In the genomic region with DNA sequence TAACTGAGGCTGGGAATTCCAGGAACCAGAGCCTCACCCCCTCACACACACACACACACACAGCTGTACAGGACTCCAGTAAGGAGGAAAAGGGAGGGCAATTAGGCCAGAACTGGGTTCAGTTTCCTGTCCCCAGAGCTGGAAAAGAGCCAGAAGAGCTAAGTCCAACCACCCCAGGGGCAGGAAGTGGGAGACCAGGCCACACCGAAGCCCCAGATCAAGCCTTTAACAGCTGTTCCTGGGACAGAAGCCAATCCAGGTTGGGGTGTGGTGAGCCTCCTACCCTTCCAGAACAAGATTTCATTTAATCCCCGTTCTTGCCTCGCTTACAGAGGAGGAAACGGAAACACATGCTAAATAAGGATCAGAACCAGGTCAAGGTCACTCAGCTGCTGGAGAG, we compare ENCODE assay signal across 9 mouse cellular contexts. TPM values are rescaled to one million over a fixed set of nuclear protein-coding genes. Genes with fewer than 3 reads are reported as not detected.
DNase-seq lines count a peak whose midpoint lies in the region; ATAC-seq and TF ChIP-seq lines count a peak whose summit lies in the region.
"Had no signal": no experiment of that assay in that cellular context is flagged by ENCODE, and none has a peak within 500 bp of the region (broad histone marks: within the 10 kb centered on the region; RNA-seq: fewer than 3 reads in every experiment).

No protein-coding gene starts in this region.

- H3K36me3 ChIP-seq in kidney, embryonic 14.5 days (ENCODE audit: control insufficient read depth, insufficient read depth, low read length): no peaks in the 10 kb centered on the region
- H3K36me3 ChIP-seq in lung, embryonic 14.5 days (ENCODE audit: insufficient read depth): no peaks in the 10 kb centered on the region
- H3K36me3 ChIP-seq: embryonic facial prominence, embryonic 12.5 days had no signal

- H3K27ac ChIP-seq in kidney, embryonic 14.5 days (ENCODE audit: low read depth, low read length): no peak overlapping the region
- no peak overlapping the region for H3K27ac ChIP-seq in lung, embryonic 14.5 days (ENCODE audit: low read depth)
- H3K27ac ChIP-seq: embryonic facial prominence, embryonic 12.5 days had no signal

- H3K4me1 ChIP-seq in kidney, embryonic 14.5 days (ENCODE audit: control insufficient read depth, insufficient read depth, low read length): 0 out of 2 replicates have a peak, but pooled peaks cover 3% of the 10 kb centered on the region
- H3K4me1 ChIP-seq in lung, embryonic 14.5 days (ENCODE audit: insufficient read depth): no peaks in the 10 kb centered on the region

- H3K9ac ChIP-seq in kidney, embryonic 14.5 days (ENCODE audit: low read depth, low read length): no peak overlapping the region
- no peak overlapping the region for H3K9ac ChIP-seq in lung, embryonic 14.5 days
- H3K9ac ChIP-seq: embryonic facial prominence, embryonic 12.5 days had no signal

- no peaks in the 10 kb centered on the region for H3K27me3 ChIP-seq in kidney, embryonic 14.5 days (ENCODE audit: control insufficient read depth, insufficient read depth, low read length)
- no peaks in the 10 kb centered on the region for H3K27me3 ChIP-seq in lung, embryonic 14.5 days (ENCODE audit: insufficient read depth, low read length)
- H3K27me3 ChIP-seq: embryonic facial prominence, embryonic 12.5 days had no signal

- no peaks in the 10 kb centered on the region for H3K9me3 ChIP-seq in kidney, embryonic 14.5 days (ENCODE audit: control insufficient read depth, low read length)
- H3K9me3 ChIP-seq in lung, embryonic 14.5 days (ENCODE audit: low read depth, low read length): no peaks in the 10 kb centered on the region
- H3K9me3 ChIP-seq: embryonic facial prominence, embryonic 12.5 days had no signal

- H3K4me2 ChIP-seq in kidney, embryonic 14.5 days (replicated peaks; ENCODE audit: low read depth, low read length): no peak overlapping the region
- no peak overlapping the region for H3K4me2 ChIP-seq in lung, embryonic 14.5 days
- H3K4me2 ChIP-seq: embryonic facial prominence, embryonic 12.5 days had no signal

- no peak overlapping the region for H3K4me3 ChIP-seq in kidney, embryonic 14.5 days (ENCODE audit: low read length)
- H3K4me3 ChIP-seq in lung, embryonic 14.5 days (ENCODE audit: low read depth, low read length): no peak overlapping the region
- H3K4me3 ChIP-seq: embryonic facial prominence, embryonic 12.5 days had no signal

- peak; percentile 23; the same call in 1 of the 2 replicates for ATAC-seq in kidney, embryonic 14.5 days (ENCODE audit: low FRiP score, low TSS enrichment)
- ATAC-seq in lung, embryonic 14.5 days (ENCODE audit: insufficient read depth): peak; percentile 25; the same call in 1 of the 2 replicates

- peak; percentile 40 for DNase-seq in adrenal gland, adult 8-10 months
- DNase-seq in heart, adult 8-10 months (ENCODE audit: low spot score): peak; percentile 86
- DNase-seq in lung, embryonic 14.5 days: peak; percentile 74
- DNase-seq in right cerebral cortex, postnatal 25 days: no peak
- DNase-seq in ovary, adult 18-20 months (ENCODE audit: low spot score): no peak
- no peak for DNase-seq in urinary bladder, postnatal 14 days (ENCODE audit: low spot score)
- DNase-seq in embryo, embryonic 10.5 days (ENCODE audit: low spot score): no peak

- no peak for TF ChIP-seq CTCF in lung, embryonic 14.5 days (IDR thresholded peaks at IDR 0.05; ENCODE audit: low read depth)

- WGBS in kidney, embryonic 14.5 days: 43% methylated on average over 4 of the region's 4 CpGs
- 43% methylated on average over 4 of the region's 4 CpGs for WGBS in lung, embryonic 14.5 days

RNA-seq across cellular contexts. Expression of a gene that starts 58.1 kb away (rescaled TPM):
- 10 to 100 TPM; 13.5 to 18.7 (median 16.4) TPM for total RNA-seq in adrenal gland, adult 8-10 months (2022)
- total RNA-seq in heart, adult 8-10 months (2022): 10 to 100 TPM; 16.9 to 20.8 (median 18.9) TPM
- polyA plus RNA-seq in kidney, embryonic 14.5 days (2014; fragmentation: Nextera tagmentation; extraction: Ambion mirVana): 5.2 and 7.9 TPM in 2 replicates
- 6.8 and 7.0 TPM in 2 replicates for polyA plus RNA-seq in lung, embryonic 14.5 days (2014; fragmentation: Nextera tagmentation; extraction: Ambion mirVana)

Comparison
In these comparisons a context has a peak if more than half of its experiments do, and no peak if none do; other contexts are left out.
1. DNase-seq: peak in adrenal gland, adult 8-10 months (single experiment), heart, adult 8-10 months (single experiment) and lung, embryonic 14.5 days (single experiment); none in right cerebral cortex, postnatal 25 days (single experiment), ovary, adult 18-20 months (single experiment), urinary bladder, postnatal 14 days (single experiment) and embryo, embryonic 10.5 days (single experiment).